Mouse (Mus musculus) hindbrain, embryonic 11.5 days (tissue): ENCODE data around the gene Fnip2. TPM values are rescaled to one million over a fixed set of nuclear protein-coding genes. Genes with fewer than 3 reads are reported as not detected.
A peak's percentile ranks its signal among the peaks of the same experiment; 100 is the strongest.

Experiments used
- ATAC-seq: fragments of 200-750 bp; cut with Nextera tagmentation; 2 replicates; pipeline ENCODE4 v1.8.0; 2017; ENCODE audit warnings: mild to moderate bottlenecking, moderate TSS enrichment, moderate library complexity; ENCODE audit not compliant: low FRiP score
- DNase-seq: peaks from one replicate; pipeline ENCODE4 v3.0.0-alpha.2; 2015; ENCODE audit warnings: low spot score
- H3K27ac ChIP-seq: fragments of 300-500 bp; sonication (generic); 2 replicates; pipeline ENCODE4 v1.5.1; 2014; ENCODE audit warnings: mild to moderate bottlenecking, low read depth, low read length
- H3K27me3 ChIP-seq: fragments of 300-500 bp; sonication (generic); 2 replicates; pipeline ENCODE4 v1.6.1; 2014; ENCODE audit warnings: mild to moderate bottlenecking, low read length, moderate library complexity, mixed read lengths; ENCODE audit not compliant: control insufficient read depth, insufficient read depth
- H3K36me3 ChIP-seq: fragments of 300-500 bp; sonication (generic); 2 replicates; pipeline ENCODE4 v1.6.1; 2014; ENCODE audit warnings: mild to moderate bottlenecking, low read length, moderate library complexity, mixed read lengths; ENCODE audit not compliant: control insufficient read depth, insufficient read depth
- H3K4me1 ChIP-seq: fragments of 300-500 bp; sonication (generic); replicated peaks from 2 replicates; pipeline ENCODE4 v1.6.1; 2014; ENCODE audit warnings: low read length, mixed read lengths; ENCODE audit not compliant: control insufficient read depth, insufficient read depth
- H3K4me2 ChIP-seq: fragments of 300-500 bp; sonication (generic); replicated peaks from 2 replicates; pipeline ENCODE4 v1.6.1; 2014; ENCODE audit warnings: mild to moderate bottlenecking, low read depth, low read length
- H3K4me3 ChIP-seq: fragments of 300-500 bp; sonication (generic); 2 replicates; pipeline ENCODE4 v1.5.1; 2014; ENCODE audit warnings: low read depth, low read length
- H3K9ac ChIP-seq: fragments of 300-500 bp; sonication (generic); 2 replicates; pipeline ENCODE4 v1.6.1; 2014; ENCODE audit warnings: low read depth, low read length
- H3K9me3 ChIP-seq: fragments of 300-500 bp; sonication (generic); 2 replicates; pipeline ENCODE4 v1.6.1; 2016; ENCODE audit warnings: low read length; ENCODE audit not compliant: control insufficient read depth
- WGBS: fragments of 180-500 bp; shearing (Covaris S2); extraction: QIAGEN DNeasy Blood & Tissue Kit; methylation state at CpG from one replicate; pipeline ENCODE4 v1.1.7; 2014; 5-methylcytosine and 5-hydroxymethylcytosine counted together
- polyA plus RNA-seq: library from polyadenylated mRNA; unstranded; fragments of >200 nt; fragmentation: Nextera tagmentation; extraction: Ambion mirVana; gene quantifications from 2 replicates; pipeline ENCODE4 v1.2.1, GENCODE M21; 2014

The Fnip2 gene
- polyA plus RNA-seq, 1 experiment from 2014 or later, result 7.9 TPM

- no peak overlapping the region for H3K4me2 ChIP-seq
- H3K27me3 ChIP-seq, result no peaks in the 10 kb centered on the region
- no peak overlapping the region for H3K9ac ChIP-seq
- no peak for DNase-seq
- 0 out of 2 replicates have a peak, but pooled peaks cover 2% of the 10 kb centered on the region for H3K4me1 ChIP-seq
- no peaks in the 10 kb centered on the region for H3K36me3 ChIP-seq
- 90% methylated on average over 16 of the region's 16 CpGs for WGBS
- no peaks in the 10 kb centered on the region for H3K9me3 ChIP-seq
- ATAC-seq, result no peak
- no peak overlapping the region for H3K27ac ChIP-seq
- H3K4me3 ChIP-seq, result no peak overlapping the region
Observed at GRCm38 (mm10) chr3:79568629-79569350, 1.2 kb upstream of the Fnip2 start.

DNA sequence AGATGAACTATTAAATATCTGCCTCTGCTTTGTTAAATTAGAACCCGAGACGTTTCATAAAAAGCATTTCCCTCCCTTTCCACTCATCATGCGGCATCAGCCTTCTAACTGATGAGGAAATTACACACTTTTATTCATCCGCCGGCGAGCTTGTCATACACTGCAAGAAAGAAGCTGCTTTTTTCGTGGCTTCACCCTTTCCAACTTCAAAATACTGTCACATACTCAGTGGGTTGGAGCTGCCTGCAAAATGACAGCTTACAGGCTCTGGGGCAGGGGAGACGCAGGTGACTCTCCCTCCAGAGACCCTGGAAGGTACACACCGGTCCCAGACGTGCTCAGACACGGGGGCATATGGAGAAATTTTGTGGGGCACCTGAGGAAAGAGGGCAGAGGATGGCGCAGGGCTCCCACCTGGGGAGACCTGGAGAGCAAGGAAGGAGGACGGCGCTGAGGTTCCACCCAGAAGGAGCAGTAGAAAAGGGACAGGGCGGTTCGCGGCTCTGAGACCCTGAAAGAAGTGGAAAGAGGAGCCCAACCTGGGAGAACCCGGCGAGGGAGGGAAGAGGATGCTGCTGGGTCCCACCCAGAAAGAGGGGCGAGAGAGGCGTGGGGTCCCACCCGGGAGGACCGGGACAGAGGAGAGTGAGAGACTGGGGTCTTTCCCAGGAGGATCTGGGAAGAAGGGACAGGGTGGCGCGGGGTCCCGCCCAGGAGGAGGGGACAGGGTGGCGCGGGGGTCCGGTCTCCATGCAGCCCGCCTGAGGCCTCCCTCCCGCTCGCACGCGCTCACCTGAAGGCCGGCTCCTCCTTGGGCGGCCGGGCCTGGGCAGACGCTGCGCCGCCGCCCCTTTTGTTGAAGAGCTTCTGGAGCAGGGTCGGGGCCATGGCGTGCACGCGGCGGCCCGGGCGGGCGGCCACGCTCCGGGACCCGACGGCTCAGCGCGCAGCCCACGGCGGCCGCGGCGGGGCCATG, 592 bp downstream of the Fnip2 start:
- Histone ChIP-seq H3K27me3 (no peaks in the 10 kb centered on the region), H3K36me3 (no peaks in the 10 kb centered on the region), H3K4me2 (peak overlapping the region; percentile 87), H3K27ac (peak overlapping the region; percentile 71), H3K4me1 (0 out of 2 replicates have a peak, but pooled peaks cover 2% of the 10 kb centered on the region), H3K9ac (peak overlapping the region; percentile 75), H3K4me3 (peak overlapping the region; percentile 82), H3K9me3 (no peaks in the 10 kb centered on the region)
- 3% methylated on average over 52 of the region's 60 CpGs for WGBS
- DNase-seq (peak; percentile 68), ATAC-seq (no peak; the same call in none of the 2 replicates)

GRCm38 (mm10) chr3:79564875-79565606, 2.6 kb downstream of the Fnip2 start:
- no peak overlapping the region for H3K9ac ChIP-seq

DNA sequence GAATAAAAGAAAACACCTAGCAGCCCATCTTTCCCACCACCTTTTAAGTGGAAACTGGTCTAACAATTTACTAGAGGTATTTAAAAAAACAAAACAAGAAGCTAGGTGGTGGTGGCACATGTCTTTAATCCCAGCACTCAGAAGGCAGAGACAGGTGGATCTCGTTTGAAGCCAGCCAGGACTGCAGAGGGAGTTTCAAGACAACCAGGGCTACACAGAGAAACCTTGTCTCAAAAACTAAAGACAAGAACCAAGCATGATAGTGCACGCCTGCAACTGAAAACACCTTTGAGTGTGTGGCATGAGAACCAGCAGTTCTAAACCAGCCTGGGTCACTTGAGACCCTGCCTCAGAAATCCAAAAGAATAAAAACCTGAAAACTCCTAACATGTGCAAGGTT, 4.1 kb downstream of the Fnip2 start:
- H3K4me1 ChIP-seq, result 0 out of 2 replicates have a peak, but pooled peaks cover 2% of the 10 kb centered on the region
- no peak for DNase-seq
- 80% methylated on average over 2 of the region's 2 CpGs for WGBS
- no peak for ATAC-seq
- H3K4me3 ChIP-seq, result no peak overlapping the region
- H3K36me3 ChIP-seq, result no peaks in the 10 kb centered on the region
- no peaks in the 10 kb centered on the region for H3K9me3 ChIP-seq
- no peak overlapping the region for H3K9ac ChIP-seq
- H3K4me2 ChIP-seq, result no peak overlapping the region
- H3K27me3 ChIP-seq, result no peaks in the 10 kb centered on the region
- no peak overlapping the region for H3K27ac ChIP-seq

More at GRCm38 (mm10) chr3:79564875-79565606, 2.6 kb downstream of the Fnip2 start:
- Histone ChIP-seq H3K4me3 (no peak overlapping the region), H3K36me3 (no peaks in the 10 kb centered on the region), H3K4me1 (0 out of 2 replicates have a peak, but pooled peaks cover 2% of the 10 kb centered on the region), H3K4me2 (no peak overlapping the region), H3K27me3 (no peaks in the 10 kb centered on the region), H3K9me3 (no peaks in the 10 kb centered on the region), H3K27ac (no peak overlapping the region)
- ATAC-seq (no peak), DNase-seq (no peak)
- WGBS, result 85% methylated on average over 10 of the region's 10 CpGs

- no peak overlapping the region for H3K9ac ChIP-seq
- no peak for DNase-seq
- no peak overlapping the region for H3K27ac ChIP-seq
- H3K27me3 ChIP-seq, result no peaks in the 10 kb centered on the region
- 0 out of 2 replicates have a peak, but pooled peaks cover 2% of the 10 kb centered on the region for H3K4me1 ChIP-seq
- no peak overlapping the region for H3K4me2 ChIP-seq
- H3K9me3 ChIP-seq, result no peaks in the 10 kb centered on the region
- H3K36me3 ChIP-seq, result no peaks in the 10 kb centered on the region
- no peak overlapping the region for H3K4me3 ChIP-seq
- no peak for ATAC-seq
- 86% methylated on average over 10 of the region's 10 CpGs for WGBS
Observed at GRCm38 (mm10) chr3:79561784-79562715, 5.5 kb downstream of the Fnip2 start.

DNA sequence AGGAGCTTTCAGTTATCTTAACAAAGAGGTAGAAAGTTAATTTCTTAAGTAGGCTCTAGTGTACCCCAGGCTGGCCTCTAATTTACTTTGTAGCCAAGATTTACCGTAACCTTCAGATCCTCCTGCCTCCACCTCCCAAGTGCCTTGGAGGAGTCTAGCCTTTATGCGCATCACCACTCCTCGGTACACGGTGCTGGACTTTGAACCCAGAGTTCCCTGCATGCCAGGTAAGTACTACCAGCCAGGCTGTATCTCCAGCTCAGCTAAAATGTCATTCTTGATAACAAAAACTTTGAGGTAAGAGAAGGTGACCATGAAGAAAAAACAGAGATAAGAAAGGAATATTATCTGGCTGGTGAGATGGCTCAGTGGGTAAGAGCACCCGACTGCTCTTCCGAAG, 7.0 kb downstream of the Fnip2 start:
- Histone ChIP-seq H3K27ac (no peak overlapping the region), H3K4me2 (no peak overlapping the region), H3K27me3 (no peaks in the 10 kb centered on the region), H3K9ac (no peak overlapping the region), H3K4me3 (no peak overlapping the region), H3K9me3 (no peaks in the 10 kb centered on the region), H3K4me1 (no peaks in the 10 kb centered on the region), H3K36me3 (no peaks in the 10 kb centered on the region)
- DNase-seq (no peak), ATAC-seq (no peak)
- WGBS, result 98% methylated on average over 6 of the region's 6 CpGs

DNA sequence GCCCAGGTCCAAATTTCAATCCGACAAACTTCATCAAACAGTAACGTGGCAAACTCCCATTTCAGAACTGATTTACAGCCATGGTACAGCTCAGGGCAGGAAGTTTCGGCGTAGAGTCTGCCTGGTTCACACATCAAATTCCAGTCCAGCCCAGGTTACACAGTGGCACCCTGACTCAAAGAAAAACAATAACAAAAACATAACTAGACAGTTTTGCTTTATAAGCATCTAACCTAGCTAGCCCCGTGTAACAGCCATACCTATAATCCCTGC, 7.9 kb downstream of the Fnip2 start:
- DNase-seq, result no peak
- no peaks in the 10 kb centered on the region for H3K36me3 ChIP-seq
- ATAC-seq, result no peak

More for the DNA sequence above, 7.9 kb downstream of the Fnip2 start:
- H3K4me1 ChIP-seq, result no peaks in the 10 kb centered on the region
- H3K27ac ChIP-seq, result no peak overlapping the region
- H3K4me2 ChIP-seq, result no peak overlapping the region
- H3K4me3 ChIP-seq, result no peak overlapping the region
- 93% methylated on average over 5 of the region's 5 CpGs for WGBS
- H3K9ac ChIP-seq, result no peak overlapping the region
- H3K9me3 ChIP-seq, result no peaks in the 10 kb centered on the region
- no peaks in the 10 kb centered on the region for H3K27me3 ChIP-seq
